Mouse (Mus musculus) liver (tissue): ENCODE results near the gene Card10.
A peak's percentile ranks its signal among the peaks of the same experiment; 100 is the strongest.

Experiments used
- DNase-seq: peaks from one replicate; pipeline ENCODE4 v3.0.0-alpha.2; 2020; ENCODE audit warnings: mixed read lengths

Gene Card10

DNA sequence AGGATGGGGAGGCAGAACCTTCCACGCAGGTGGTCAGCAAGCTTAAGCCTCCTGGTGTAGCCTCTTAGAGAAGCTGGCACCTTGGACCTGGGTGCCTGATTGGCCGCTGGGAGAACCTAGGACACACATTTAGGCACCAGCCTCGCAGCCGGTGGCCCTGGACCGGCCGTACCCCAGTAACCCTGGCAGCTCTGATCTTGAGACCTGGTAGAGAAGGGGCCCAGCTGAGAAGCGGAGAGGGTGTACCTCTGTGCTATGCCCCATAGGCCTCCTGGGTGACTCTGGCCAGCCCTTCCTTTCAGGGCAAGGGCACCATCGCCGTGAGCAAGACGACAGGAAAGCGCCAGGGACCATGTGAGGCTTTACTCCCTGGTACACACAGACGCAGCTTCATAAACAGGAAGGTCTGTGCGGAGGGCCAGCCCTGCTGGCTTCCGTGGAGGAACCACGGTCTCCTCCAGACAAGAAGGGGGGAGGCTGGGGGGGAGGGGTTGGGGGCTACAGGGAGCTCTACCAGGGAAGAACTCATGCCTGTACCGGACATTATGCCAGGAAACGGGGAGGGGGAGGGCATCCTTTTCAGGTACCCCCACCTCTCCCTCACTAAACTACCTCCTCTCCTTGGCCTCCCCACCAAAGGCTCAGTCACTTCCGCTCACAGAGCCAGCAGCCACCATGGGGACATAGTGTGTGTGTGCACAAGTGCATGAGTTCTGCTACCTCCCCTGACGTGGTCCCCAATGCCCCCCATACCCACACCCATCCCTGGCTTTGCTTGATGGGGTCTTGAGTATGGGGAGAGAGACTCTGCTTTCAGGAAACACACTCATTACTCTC is 31.1 kb downstream of the Card10 start:
- peak; percentile 38 for DNase-seq

GRCm38 (mm10) chr15:78770983-78771355 is 31.9 kb downstream of the Card10 start:
- DNase-seq = no peak

GRCm38 (mm10) chr15:78770234-78770982 is 32.4 kb downstream of the Card10 start:
- DNase-seq = no peak

GRCm38 (mm10) chr15:78769064-78769463 is 33.8 kb downstream of the Card10 start:
- no peak for DNase-seq

DNA sequence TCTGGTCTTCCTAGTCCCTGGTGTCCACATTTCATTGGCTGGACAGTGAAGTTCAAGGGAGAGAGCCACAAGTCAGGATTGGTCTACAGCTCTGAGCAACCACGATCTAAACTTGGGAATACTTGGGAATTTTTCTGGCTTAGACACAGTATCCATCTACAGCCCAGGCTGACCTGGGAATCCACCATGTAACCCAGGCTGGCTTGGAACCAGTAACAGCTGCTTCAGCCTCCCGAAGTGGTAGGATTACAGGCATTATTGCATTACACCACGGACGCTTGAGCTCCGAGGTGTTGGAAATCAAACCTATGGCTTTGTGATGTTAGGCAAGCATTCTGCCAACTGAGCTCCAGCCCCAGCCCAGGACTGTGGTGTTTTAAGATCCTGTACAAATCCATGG is 39.1 kb downstream of the Card10 start:
- DNase-seq = no peak

DNA sequence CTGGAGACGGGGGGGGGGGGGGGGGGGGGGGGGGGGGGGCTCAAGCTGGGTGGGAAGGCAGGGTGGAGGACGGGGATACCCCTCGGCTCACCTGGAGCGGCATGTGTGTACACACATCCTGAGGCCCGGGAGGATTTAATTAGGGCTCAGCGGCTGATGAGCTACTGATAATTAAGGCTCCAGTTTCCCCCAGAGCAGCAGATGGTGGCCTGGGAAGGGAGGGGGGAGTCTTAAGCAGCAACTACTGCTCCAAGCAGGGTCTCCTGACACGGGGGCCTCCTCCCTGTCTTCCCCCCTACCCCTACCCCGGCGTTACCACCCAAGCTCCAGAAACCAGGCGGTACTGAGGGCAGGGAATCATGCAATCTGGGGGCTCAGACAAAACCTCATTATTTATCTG is 39.6 kb downstream of the Card10 start:
- DNase-seq = no peak

DNA sequence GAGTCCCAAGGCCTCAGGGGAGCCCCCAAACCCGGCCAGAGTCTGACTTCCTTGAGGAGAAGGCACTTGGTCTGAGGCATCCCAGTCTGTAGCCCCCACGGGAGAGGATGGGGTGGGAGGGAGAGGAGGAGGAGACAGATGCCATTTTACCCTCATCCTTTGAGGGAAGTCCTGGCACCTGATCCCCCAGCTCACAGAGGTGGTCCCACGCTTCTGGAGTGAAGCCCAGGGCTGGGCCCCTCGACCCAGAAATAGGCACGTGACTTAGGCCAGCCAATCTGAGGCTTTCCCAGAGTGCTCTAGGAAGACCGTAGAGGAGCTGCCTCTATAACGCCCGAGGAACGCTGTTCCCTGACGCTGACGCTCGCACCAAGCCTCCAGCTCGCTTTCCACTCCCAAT is 41.7 kb downstream of the Card10 start:
- no peak for DNase-seq

GRCm38 (mm10) chr15:78758132-78758531 is 44.7 kb downstream of the Card10 start:
- DNase-seq = no peak

GRCm38 (mm10) chr15:78755966-78756725 is 46.7 kb downstream of the Card10 start:
- no peak for DNase-seq

GRCm38 (mm10) chr15:78755226-78755625 is 47.6 kb downstream of the Card10 start:
- no peak for DNase-seq

- DNase-seq = no peak
Measured at GRCm38 (mm10) chr15:78754144-78754543, 48.7 kb downstream of the Card10 start.

- DNase-seq = no peak
Measured at GRCm38 (mm10) chr15:78752991-78753390, 49.9 kb downstream of the Card10 start.

DNA sequence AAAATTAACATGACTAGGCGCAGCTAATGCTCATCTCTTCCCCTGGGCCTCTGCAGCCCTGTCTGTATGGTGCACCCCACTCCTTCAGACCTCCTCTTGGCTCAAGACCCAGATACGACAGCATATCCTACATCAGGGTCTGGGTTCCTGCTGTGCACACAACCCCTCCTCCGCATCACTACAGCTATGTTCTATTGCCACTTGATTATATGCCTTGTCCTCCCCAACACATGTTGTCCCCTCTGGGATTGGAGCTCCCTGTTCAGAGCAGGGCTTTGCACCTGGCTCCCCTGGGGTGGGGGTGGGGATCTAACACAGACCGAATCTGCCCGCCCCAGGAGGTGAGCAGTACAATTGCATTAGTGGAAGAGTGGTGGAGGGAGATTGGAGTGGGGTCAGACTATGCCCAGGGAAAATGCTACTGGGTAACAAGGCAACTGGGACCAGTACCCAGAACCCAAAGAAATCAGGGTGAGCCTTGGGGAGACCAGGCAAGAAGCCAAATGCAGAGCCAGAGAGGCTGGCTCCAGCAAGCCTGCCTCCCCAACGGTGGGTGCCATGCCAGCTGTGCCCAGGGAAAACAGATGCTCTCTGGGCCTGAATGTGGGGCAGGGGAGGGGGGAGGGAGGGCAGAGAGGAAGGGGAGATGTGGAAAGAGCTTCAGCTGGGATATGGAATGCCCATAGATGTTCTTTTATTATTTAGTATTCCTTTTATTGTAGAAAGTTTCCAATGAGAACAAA is 52.1 kb downstream of the Card10 start:
- DNase-seq = no peak

DNA sequence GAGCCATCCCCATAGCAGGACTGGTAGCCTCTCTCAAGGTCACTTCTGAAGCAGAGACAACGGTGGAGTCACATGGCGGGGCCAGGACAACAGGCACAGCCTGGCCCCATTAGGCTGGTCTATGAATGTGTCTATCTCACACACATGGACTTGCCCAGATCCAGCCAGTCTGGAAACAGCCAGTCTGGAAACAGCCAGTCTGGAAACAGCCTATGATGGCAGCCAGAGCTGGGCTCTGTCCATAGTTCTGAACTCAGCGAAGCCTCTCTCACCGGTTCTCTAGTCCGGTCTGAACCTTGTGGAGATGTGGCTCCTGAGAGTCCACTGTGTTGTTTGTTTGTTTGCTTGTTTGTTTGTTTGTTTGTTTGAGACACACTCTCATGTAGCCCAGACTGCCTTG is 53.0 kb downstream of the Card10 start:
- no peak for DNase-seq

GRCm38 (mm10) chr15:78744206-78744605 is 58.6 kb downstream of the Card10 start:
- peak; percentile 62 for DNase-seq

DNA sequence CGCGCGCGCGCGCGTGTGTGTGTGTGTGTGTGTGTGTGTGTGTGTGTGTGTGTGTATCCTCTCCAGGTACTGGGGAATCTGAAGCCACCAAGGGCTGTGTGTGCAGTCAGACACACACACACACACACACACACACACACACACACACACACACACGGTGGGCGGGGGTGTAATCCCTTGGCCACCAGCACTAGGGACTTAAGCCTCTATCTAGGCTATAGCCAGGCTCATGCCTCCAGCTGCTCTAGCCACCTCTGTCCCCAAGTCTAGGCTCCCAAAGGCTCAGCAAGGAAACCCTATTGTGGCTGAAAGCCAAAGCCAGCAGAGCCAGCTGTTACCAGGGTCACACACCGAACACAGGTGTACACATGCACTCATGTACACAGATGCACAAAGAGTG is 60.0 kb downstream of the Card10 start:
- no peak for DNase-seq

DNA sequence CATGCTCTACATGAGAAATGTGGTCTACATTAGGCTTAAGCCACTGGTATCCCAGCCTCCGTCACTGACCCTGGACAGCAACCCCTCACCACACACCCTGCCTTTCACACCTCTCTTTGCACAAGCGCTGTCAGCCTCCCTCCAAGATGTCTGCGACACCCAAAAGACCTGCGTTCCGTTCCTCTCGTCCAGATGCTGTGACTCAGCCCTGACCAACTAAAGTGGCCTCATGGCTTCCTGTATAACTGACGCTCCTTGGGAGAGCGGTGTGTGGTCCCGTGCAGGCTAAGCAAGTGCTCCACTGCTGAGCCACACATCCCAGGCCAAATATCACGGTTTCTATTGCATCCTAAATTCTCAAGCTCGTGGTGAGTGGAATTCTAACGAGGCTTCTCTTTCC is 62.2 kb downstream of the Card10 start:
- DNase-seq = no peak

DNA sequence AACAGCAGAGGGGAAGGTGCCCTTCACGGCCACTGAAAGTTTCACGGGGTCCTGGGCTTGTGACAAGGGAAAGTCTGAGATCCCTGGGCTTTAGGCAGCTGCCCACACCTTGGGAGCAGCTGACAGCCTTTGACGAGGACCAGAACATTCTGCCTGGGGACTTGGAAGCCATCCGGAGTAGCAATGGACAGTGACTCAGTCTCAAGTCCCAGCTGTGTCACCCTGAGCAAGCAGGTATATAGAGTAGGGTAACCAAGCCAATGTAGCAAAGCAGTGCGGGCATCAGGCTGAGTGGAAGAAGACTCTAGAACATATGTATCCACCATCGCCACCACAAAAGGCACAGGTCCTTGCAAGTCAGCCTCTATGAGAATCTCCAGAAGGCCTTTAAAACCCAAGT is 65.7 kb downstream of the Card10 start:
- DNase-seq = no peak

DNA sequence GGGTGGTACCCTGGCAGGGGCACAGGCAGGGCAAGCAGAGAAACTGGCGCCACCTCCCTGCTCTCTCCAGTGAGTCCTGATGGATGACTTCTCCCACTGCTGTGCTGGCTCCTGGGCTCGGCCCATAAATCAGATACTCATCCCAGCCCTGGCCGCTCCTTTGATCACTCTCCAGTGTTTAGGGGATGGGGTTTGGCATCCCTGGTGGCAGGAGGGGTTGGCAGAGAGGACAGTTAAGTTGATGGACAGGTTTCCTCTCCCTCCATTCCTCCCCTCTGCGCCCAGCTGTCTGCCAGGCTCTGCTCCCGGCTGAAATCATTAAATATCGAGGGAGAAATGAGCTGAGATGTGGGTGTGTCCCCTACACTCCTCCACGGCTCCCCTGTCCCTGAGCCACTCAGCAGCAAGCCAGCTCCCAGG is 66.2 kb downstream of the Card10 start:
- no peak for DNase-seq

- no peak for DNase-seq
Measured at GRCm38 (mm10) chr15:78736181-78736579, 66.7 kb downstream of the Card10 start.

DNA sequence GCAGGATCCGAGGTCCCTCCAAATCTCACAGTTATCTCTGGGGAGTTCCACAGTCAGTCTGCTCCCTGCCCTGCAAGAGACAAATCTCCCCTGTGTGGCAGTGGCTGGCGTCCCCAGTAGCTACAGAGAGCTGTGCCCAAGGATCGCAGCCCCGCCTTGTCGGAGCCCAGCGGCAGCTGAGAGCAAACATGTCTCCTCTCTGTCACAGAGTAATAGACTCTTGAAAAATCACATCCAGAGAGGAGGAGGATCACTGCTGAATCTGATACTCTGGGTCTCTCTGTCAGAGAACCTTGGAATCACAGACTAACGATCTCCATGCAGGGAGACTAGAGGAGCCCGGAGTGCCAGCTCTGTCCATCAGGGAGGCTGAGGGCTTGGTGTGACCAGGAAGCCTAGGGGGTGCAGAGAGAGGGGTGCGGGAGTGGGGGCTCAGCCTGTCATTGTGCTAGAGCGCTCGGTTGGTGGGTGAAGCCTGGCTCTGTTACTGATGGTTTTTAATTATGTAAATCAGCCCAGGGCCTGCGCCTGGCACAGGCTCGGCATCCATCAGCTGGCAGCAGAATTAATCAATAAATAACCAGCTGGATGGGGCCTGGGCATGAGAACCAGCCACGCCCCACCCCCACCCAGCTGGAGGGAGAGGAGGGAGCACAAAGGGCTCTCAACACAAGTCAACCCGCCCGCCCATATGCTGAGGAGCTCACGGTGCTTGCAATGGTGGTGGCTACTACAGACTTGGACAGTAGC is 67.2 kb downstream of the Card10 start:
- no peak for DNase-seq

- no peak for DNase-seq
Measured at GRCm38 (mm10) chr15:78731830-78732229, 71.0 kb downstream of the Card10 start.
